Mouse (Mus musculus) spleen, adult 18-20 months (tissue): ENCODE measurements around the gene Slc15a1.

ENCODE experiments used
- DNase-seq, 2 experiments: peaks; one replicate each; pipeline ENCODE4 v3.0.0; 2022; ENCODE audit warnings: mixed read lengths in 2 of 2

The Slc15a1 gene

DNA sequence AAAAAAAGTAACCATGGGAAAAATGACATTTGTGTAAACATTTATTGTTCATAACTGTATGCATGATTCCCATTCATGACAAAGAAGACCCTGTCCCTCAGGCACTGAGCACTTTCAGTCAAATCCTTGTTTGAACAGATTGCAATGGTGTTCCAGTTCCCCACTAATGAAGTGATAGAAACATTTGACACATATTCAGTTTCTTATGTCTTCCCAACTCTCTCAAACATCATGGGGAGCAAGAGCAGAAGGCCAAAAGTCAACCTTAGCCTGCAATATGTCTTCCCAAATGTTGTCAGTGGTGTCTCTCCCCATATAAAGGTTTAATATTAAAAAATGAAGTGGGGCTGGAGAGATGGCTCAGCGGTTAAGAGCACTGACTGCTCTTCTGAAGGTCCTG, 19.3 kb downstream of the Slc15a1 start:
- DNase-seq = no peak

DNA sequence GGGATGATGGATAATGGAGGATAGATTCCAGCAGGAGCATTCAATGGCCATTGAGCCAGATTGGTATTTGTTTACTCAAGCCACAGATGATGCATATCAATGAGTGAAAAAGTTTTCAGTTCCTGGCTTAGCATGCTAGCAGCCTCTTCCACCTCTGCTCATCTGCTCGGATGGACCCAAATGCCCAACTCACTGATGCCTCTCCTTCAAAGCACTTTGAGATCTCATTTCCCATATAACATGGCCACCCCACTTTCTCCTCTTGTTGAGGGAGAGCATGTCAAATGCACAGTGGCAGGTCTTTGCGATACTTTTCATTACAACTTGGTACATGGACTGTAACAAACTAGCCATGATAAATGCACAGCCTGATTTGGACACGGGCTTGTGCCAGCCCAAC, 20.6 kb downstream of the Slc15a1 start:
- DNase-seq = no peak

DNA sequence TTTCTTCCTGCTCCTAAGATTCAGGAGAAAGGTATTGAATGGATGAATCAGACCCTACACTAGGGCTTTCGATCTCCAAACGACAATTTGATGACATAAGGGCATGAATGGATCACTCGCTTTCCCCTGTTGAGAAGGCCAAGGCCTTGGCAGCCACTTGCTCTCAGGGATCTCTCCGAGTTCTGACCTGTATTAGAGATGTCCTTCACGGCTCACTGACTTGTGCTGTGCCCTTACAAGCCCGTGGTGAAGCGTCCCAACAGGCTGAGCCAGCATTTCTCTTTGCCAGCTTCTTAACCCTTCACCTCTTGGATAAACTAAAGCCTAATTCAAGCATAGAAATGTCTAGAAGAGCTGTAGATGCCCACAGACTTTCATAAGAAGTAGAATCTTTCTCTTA, 22.9 kb downstream of the Slc15a1 start:
- no peak for DNase-seq

DNA sequence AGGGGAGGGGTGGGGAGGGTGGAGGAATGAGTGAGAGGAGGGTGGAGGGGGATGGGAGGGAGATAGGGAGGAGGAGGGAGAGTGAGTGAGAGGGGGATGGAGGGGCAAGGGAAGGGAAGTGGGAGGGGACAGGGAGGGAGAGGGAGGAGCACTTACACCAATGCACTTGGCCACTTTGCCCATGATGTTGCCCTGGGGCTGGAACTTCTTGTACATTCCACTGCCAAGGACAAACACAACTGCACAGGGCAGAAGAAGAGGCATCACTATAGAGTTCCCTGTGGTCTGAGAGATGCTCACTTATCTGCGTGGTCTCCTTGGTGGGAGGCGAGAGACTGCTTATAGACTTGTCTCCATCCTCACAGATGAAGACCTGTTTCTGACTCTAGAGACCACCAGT, 23.5 kb downstream of the Slc15a1 start:
- DNase-seq = no peak

DNA sequence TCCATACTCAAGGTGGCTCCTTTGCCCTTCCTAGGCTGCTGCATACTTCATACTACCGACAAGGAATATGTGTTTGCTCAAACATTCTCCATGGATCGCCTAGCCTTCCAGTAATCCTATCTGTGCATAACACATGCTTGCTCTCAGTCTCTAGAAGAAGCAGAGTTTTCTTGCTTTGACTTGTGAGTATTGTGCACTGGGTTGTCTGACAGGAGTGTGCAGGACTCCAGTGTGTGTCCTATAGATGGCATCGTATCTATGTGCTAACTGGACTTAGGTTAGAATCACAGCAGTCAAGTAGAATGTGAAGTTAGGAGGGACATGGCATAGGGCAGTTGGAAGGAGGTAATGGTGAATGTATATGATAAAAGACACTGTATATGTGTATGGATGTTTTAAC, 26.0 kb downstream of the Slc15a1 start:
- DNase-seq = no peak

DNA sequence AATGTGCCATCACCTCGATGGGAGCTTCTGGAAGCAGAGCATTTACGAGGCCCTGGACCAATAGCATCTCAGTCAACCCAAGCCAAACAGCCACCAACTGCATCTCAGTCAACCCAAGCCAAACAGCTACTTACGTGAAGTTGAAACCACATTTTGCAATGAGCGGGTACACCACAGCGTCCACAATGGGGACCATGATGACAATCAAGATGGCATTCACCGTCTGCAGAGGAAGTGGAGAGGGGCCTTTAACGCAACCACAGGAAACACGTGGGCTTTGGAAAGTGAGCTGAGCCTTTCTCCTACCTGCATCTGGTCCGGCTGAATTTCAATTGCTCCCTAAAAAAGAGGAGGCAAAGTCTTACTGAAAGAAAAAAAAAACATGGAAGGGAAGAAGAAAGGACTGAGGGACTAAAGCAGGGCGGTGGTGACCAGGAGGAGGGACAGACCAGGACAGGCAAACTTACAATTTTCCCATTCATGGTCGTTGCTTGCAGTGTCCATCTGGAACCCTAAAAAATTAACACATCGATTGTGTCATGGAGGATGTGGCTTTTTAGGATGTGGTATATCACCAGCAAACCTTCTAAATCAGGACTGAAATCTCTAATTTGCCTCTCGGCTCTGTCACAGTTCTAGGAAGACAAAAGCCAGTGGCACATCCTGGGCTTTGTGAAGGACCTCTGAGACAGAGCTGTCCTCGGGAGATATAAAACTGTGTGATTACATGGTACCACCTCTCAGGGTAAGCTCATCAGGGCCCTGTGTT, 26.9 kb downstream of the Slc15a1 start:
- DNase-seq = no peak

DNA sequence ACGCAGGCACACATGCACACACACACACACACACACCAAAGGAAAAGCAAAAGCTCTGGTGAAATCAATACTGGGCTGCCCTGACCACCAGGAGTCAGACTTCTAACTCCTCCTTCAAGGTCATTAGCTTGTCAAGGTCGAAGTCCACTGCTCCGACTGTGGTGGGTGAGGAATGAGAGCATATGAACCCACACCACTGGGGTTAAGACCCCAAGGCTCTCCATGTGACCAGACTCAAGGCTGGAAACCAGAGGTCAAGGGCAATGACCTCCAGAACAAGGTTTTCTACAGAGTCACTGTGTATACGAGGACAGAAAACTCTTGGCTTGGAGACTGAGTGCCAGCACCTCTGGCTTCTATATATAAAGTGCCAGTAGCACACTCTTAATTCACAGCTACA, 31.2 kb downstream of the Slc15a1 start:
- no peak for DNase-seq

DNA sequence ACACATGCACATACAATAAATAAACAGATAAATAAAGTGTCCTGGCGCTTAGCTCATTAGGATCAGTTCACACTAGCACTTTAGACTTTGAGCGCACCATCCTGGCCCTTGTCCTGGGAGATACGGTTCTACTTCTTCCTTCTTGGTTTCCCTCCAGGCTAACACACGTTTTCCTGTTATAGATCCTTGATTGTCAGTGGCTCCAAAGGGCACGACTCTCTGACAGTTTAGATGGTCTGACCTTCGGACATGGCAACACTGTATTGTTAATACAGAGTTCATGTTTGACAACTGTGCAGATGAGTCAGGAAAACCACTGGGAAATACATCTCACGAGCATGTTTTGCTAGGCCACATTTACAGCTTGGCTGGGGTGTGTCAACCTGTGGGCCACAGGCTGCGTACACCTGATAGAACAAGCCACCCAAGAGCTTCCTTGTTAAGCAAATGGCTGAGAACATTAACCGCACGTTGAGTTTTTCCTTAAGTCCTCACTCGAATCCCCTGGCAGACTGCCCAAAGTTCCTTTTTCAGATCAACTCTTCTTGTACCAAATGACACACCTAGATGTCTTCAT, 33.4 kb downstream of the Slc15a1 start:
- no peak for DNase-seq

DNA sequence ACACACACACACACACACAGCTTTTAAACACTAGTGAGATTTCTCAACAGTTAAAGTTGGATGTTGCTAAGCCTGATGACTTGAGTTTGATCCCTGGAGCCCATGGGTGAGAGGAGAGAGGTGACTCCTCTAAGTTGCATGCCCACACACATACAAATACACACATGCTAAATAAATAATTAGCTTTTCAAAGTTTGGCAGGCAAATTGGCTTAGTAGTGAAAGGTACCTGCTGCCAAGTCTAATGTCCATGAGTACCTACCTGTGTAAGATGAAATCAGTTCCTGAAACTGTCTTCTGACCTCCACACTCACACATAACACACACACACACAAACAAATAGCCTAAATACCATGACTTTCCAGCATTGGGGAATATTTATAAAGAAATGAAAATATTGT, 35.5 kb downstream of the Slc15a1 start:
- DNase-seq = no peak

DNA sequence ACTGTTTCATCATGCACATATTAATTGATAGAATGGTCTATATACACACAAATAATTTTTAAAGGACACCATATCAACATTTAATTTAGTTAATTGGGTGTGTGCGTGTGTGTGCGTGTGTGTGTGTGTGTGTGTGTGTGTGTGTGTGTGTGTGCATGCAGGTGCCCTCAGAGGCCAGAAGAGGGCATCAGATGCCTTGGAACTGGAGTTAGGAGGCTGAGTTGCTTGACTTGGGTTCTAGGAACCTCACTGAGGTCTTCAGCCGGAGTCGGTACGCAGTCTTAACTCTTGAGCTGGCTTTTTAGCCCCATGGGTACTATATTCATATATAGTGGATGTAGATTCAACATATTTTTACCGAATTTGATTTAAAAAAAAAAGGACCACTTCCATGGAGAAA, 37.4 kb downstream of the Slc15a1 start:
- no peak for DNase-seq

DNA sequence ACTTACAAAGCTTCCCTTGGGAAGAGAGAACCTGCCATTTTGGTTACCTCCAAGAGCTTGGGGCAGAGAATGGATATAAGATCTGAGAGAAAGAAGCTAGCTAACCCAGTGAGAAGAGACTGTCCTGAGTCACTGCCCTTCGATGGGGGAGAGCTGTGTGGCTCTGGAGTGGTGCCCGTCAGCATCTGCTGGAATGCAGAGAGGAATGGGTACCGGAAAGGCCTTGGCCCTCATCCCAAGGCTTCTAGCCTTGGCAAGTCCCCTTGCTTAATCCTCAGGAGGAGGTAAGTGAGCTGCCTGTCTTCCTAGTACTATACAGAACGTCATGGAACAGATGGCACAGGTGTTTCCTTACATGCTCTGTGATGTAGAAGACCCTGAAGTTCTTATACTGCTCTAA, 38.6 kb downstream of the Slc15a1 start:
- DNase-seq = no peak

DNA sequence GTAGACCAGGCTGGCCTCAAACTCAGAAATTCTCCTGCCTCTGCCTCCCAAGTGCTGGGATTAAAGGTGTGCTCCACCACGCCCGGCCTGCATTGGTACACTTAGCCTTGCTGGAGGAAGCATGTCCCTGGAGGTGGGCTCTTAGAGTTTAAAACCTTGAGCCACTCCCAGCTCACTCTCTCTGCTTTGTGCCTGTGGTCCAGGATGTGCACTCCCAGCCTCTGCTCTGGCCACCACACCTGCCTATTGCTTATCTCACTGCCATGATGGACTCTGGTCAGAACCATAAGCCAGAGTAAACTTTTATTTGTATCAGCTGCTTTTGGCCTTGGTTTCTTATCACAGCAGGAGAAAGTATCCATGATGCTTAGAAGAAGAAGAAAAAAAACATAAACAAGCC, 40.7 kb downstream of the Slc15a1 start:
- DNase-seq = no peak

DNA sequence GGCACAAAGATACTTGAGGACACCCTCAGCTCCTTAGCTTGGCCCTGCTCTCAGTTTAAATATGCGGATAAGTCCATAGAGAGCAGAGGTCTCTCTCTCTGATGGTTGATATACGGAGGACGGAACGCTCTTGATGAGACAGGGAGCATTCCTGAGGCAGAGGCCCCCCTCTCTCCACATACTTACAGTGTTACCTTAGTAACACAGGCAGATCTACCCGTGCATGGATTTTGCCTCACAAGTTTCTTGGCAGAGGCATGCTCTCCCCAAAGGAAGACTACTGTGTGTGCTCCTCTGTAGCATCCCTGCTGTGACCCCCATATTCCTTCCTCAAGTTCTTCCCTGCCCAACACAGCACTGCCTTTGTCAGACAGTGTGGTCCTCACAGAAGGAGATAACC, 42.3 kb downstream of the Slc15a1 start:
- DNase-seq = no peak

DNA sequence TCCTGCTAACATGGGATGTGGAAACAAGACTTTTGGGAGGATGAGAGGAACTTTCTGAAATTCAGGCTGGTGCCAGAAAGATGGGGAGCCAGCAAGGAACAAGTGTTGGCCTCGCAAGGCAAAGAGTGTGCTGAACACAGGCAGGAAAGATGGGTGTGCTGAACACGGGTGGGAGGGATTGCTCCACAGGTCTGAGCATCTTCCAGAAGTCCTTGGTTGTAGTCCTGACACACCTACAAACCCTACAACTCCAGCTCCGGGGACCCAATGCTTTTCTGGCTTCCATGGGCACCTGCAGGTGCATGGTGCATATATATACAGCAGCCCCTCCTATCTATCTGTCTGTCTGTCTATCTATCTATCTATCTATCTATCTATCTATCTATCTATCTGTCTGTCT, 44.1 kb downstream of the Slc15a1 start:
- DNase-seq = no peak

DNA sequence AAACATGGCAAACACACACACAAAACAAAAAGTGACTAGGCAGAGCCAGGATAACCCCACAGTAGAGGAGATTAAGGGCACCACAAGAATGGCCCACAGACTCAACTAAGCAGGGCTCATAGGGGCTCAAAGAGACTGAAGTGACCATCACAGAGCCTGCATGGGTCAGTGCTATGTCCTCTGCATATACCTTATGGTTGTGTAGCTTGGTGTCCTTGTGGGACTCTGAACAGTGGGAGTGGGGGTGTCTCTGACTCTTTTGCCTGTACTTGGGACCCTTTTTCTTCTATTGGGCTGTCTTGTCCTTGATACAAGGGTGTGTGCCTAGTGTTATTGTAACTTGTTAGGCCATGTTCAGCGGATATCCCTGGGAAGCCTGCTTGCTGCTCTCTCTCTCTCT, 46.5 kb downstream of the Slc15a1 start:
- DNase-seq = no peak

DNA sequence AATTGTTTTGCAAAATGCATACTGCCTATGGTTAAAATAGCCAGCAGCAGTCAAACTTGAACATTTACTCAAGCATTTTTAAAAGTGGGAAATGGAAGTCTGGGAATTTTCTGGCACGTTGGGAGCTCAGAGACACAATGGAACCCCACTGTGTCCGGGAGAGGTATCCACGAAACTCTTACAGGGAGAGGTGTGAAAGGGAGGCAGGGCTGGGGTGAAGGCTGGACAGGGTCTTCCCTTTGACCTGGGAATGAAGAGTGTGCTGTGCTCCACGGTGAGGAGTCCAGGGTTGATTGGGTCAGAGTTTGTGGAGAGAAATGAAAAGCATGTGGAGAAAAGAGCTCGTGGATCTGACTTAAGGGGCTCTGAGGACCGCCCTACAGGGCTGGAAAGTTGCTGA, 47.5 kb downstream of the Slc15a1 start:
- DNase-seq = no peak

DNA sequence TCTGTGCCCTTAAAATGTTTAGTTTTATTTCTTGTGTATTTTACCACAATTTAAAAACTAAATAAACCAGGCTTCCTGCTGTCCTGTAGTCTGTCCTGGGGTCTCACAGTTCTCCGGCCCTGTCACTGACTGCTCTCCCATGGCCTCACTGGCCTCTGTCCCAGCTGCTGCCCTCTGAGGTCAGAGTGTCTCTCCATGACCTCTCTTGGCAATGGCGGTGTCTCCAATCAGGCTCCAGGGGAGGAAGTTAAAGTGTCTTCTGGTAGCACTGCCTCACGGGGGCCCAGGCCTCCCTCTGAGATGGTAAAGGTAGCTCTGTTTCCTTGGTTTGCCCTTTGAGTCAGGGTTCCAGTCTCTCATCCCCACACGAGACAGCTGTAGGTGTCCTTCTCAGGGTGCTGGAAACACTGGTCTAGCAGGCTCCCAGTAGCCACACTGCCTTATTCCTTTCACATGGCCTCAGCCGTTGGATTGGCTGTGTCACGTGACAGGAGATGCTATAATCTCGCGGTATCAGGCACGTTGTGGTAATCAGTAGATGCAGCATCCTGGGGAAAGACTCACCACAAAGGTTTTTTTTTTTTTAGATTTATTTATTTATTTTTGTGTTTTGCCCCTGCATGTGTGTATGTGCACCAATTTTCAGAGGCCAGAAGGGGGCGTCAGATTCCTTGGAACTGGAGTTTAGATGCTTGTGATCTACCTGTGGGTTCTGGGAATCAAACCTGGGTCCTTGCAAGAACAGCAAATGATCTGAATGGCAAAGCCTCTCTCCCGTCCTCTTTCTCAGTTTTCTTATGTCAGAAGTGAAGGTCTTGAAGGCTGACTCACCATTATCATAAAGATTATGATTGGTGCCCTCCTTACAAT, 48.4 kb downstream of the Slc15a1 start:
- no peak for DNase-seq

DNA sequence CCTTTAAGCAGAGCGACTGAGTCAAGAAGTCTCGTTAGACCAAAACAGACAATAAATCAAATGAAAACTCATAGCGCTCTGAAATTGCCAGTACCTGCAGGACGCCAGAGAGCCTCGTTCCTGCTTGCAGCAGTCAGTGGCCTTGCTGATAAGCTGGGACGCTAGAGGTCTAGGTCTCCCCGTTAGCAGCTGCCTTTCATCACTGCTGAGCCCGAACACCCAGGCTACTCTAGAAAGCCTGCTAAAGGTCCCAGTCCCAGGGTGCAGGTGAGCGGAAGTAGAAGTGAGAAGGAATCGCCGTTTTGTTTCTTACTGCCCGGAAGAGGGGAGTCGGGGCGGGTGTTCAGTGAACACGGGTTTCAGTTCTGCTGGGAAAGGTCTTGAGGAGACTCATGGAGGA, 49.1 kb downstream of the Slc15a1 start:
- DNase-seq = no peak

DNA sequence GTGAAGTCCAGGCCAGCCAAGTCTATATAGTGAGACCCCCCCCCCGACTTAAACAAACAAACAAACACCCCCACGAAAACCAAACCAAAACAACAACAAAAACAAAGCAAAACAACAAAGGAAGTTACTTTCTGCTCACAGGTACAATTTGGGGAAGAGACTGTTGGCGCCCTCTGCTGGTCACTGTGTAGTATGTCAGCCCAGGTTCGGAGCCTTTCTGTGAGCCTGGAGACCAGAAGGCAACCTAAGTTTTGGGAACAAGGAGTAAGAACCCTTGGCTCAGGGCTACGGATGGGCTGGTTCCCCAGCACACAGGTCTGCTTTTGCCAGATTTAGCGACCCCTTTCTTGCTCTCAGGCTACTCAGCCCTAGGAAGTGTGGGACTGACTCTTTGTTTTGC, 49.5 kb downstream of the Slc15a1 start:
- DNase-seq = peak; percentile 26 to 67

DNA sequence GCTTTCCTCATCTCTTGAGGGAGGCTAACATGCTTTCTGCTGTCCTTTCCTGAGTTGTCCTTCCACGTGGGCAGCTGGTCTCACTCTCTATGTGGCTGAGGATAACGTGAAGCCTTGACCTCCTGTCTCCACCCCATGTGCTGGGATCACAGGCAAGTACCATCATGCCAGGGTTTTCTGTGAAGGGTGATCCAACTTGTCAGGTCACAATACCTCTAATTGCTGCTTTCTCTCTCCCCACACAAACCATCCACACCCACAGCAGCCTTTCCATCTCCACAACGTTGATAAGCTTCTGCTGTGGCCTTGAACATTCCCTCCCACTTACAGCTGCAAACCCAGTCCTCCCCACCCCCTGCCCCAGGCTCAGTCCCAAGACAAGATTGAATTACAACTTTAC, 51.9 kb downstream of the Slc15a1 start:
- no peak for DNase-seq

DNA sequence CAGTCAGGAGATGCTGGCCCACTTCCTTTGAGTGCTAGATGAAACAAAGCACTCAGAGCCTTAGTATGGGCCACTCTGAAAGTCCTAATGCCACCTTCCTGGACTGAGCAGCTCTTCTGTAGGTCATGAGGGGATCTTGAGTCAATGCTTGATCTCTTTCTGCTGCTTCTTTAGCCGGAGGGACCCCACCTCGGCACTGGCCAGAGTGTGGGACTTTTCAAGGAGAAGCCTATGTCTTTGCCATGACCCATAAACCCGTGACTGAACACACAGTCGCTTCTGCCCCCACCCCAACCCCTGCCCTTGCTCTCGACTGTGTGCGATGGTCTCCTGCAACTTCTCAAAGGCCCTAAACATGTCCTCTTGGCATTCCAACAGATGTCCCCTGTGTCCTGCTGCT, 52.8 kb downstream of the Slc15a1 start:
- no peak for DNase-seq

DNA sequence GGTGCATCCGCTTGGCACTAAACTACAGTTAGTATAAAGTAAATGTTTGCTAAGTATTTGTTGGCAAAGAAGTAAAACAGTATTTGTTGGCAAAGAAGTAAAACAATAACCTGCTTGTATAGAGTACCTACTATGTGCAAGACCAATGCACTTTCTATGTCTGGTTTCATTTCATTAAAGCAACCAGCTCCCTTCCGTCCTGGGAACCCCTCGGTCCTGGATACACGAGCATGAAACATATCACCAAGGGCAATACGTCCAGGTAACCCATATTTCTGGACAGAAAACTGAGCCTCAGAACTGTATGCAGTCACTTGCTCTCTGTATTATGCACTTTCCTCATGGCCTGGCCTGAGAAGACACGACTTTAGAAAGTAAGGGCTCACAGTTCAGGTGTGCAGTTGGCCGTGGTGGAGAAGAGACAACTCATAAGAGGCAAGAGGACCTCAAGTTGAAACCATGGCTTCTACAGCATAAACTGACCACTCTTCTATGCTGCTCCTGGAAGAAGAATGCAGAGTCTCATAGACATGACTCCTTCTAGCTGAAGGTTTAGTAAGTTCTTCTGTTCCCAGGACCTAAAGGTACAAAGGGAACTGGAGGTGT, 53.5 kb downstream of the Slc15a1 start:
- peak in 1 of 2 experiments; percentile 5 for DNase-seq
